Mouse (Mus musculus): ENCODE measurements around the gene Rab5b.

GRCm38 (mm10) chr10:128668790-128669672, 27.0 kb downstream of the Rab5b start:
- TF ChIP-seq CTCF (IDR thresholded peaks at IDR 0.05) (no peak), POLR2A (IDR thresholded peaks at IDR 0.05; ENCODE audit: insufficient read depth, low read depth, low read length) (no peak)

All from heart, adult 2 months (tissue).